Mouse (Mus musculus): ENCODE measurements at regions not wholly inside any gene's neighbourhood (a gene's known extent, or its start where the extent isn't known, plus 50 kb on each side); places are given as distances from the start of the nearest gene placed in this dataset.
A peak's percentile ranks its signal among the peaks of the same experiment; 100 is the strongest.

GRCm38 (mm10) chr14:24606444-24607173, 119.7 kb downstream of the Rps24 start:
- H3K4me1 ChIP-seq: peaks cover 26% of the 10 kb centered on the region
- no peaks in the 10 kb centered on the region for H3K27me3 ChIP-seq
- H3K9me3 ChIP-seq: 0 out of 2 replicates have a peak, but pooled peaks cover 5% of the 10 kb centered on the region
- peak; percentile 78 for ATAC-seq (ENCODE audit: low FRiP score, low read depth)
- H3K4me2 ChIP-seq (replicated peaks): peak overlapping the region; percentile 13; the same call in 1 of the 2 replicates
- H3K4me3 ChIP-seq: no peak overlapping the region
- H3K27ac ChIP-seq (replicated peaks): peak overlapping the region; percentile 72
- no peak overlapping the region for H3K9ac ChIP-seq (replicated peaks)
- no peaks in the 10 kb centered on the region for H3K36me3 ChIP-seq
- WGBS: 13% methylated on average over 14 of the region's 14 CpGs

GRCm38 (mm10) chr14:24608356-24608755, 121.4 kb downstream of the Rps24 start:
- H3K4me2 ChIP-seq (replicated peaks): no peak overlapping the region
- H3K4me1 ChIP-seq: peaks cover 22% of the 10 kb centered on the region
- no peaks in the 10 kb centered on the region for H3K36me3 ChIP-seq
- no peak overlapping the region for H3K9ac ChIP-seq (replicated peaks)
- 0 out of 2 replicates have a peak, but pooled peaks cover 5% of the 10 kb centered on the region for H3K9me3 ChIP-seq
- no peak overlapping the region for H3K4me3 ChIP-seq
- no peak overlapping the region for H3K27ac ChIP-seq (replicated peaks)
- no peak for ATAC-seq (ENCODE audit: low FRiP score, low read depth)
- 68% methylated on average over 1 of the region's 1 CpGs for WGBS
- H3K27me3 ChIP-seq: no peaks in the 10 kb centered on the region

DNA sequence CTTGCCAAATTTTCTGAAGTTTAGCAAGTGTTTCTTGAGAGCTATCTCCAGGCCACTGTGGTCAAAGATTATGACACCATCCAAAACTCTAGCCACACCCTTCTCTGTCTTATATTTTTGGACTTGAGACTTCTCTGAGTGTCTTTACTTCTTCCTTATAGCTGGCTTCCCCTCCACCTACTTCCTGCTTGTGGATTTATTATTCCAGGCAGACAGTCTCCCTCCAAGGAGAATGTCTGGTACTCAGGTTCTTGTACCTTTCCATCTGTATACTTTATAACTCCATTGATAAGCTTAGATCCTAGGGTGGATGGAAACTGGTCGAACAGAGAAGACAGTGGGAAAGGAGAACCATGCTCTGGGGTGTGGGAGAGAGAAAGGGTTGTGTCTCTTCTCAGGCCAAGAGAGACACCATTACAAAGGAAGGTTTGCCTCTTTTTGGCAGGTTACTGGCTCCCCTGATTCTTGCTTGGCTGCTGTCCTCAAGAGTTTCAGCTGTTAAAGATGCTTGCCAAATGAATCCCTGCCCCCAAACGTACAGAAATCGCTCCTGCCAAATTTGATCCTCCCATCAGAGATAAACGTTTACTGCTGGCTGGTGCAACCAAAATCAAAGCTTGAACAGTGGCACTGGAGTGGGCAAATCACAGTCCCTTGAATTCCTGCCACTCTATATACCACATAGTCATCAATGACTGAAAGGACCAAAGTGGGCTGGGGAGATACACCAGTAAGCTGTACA, 125.5 kb downstream of the Rps24 start:
- Histone ChIP-seq H3K9me3 (0 out of 2 replicates have a peak, but pooled peaks cover 5% of the 10 kb centered on the region), H3K27me3 (no peaks in the 10 kb centered on the region), H3K4me2 (replicated peaks) (no peak overlapping the region), H3K27ac (replicated peaks) (no peak overlapping the region), H3K4me3 (no peak overlapping the region), H3K4me1 (peaks cover 30% of the 10 kb centered on the region), H3K9ac (replicated peaks) (no peak overlapping the region), H3K36me3 (no peaks in the 10 kb centered on the region)
- no peak for ATAC-seq (ENCODE audit: low FRiP score, low read depth)
- 85% methylated on average over 4 of the region's 4 CpGs for WGBS

- H3K4me3 ChIP-seq: no peak overlapping the region
- H3K27me3 ChIP-seq: no peaks in the 10 kb centered on the region
- peaks cover 55% of the 10 kb centered on the region for H3K4me1 ChIP-seq
- WGBS: 62% methylated on average over 3 of the region's 3 CpGs
- H3K4me2 ChIP-seq (replicated peaks): no peak overlapping the region
- H3K36me3 ChIP-seq: no peaks in the 10 kb centered on the region
- no peaks in the 10 kb centered on the region for H3K9me3 ChIP-seq
- H3K9ac ChIP-seq (replicated peaks): no peak overlapping the region
- peak overlapping the region; percentile 97 for H3K27ac ChIP-seq (replicated peaks)
- ATAC-seq (ENCODE audit: low FRiP score, low read depth): no peak
These were observed 128.9 kb downstream of the Rps24 start for GRCm38 (mm10) chr14:24615776-24616175.

DNA sequence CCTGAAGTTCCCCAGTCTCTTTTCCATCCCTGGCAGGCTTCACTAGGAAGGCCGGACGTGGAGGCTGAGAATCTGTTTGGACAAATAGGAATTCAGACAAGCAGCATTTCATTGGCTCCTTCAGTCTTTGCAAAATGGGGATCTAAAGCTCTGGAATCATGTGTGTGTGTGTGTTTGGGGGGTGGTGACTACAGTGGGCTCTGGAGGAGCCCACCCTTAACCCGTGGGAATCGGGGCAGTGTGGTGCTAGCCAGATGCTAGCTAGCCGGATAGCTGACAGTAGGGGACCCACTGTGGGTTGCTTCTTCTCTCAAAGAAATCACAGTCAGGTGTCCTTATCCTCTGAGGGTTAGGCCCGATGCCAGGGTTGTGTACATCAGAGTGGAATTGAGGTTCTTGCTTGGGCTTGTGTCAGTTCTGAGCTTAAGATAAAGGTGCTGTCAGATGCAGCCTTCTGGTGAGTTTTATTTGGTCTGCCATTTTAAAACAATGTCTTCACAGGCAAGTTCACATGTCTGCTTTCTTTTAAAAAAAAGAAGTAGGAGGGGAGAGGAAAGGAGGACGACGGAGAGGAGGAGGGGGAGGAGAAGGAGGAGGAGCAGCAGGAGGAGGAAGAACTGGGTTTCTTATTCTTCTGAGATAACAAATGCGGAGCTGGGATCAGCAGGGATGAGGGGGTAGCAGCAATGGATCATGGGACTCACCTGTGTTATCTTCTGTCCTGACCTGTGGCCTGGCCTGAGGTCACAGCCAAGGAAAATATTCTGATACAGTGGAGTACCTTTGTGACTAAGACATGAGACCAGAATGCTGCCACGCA, 129.6 kb downstream of the Rps24 start:
- Histone ChIP-seq H3K4me2 (replicated peaks) (peak overlapping the region; percentile 38), H3K9ac (replicated peaks) (peak overlapping the region; percentile 29; the same call in 1 of the 2 replicates), H3K9me3 (no peaks in the 10 kb centered on the region), H3K27me3 (no peaks in the 10 kb centered on the region), H3K27ac (replicated peaks) (peak overlapping the region; percentile 97), H3K4me1 (peaks cover 55% of the 10 kb centered on the region), H3K4me3 (0 out of 2 replicates have a peak overlapping the region, but pooled peaks have one; percentile 4), H3K36me3 (no peaks in the 10 kb centered on the region)
- no peak for ATAC-seq (ENCODE audit: low FRiP score, low read depth)
- WGBS: 18% methylated on average over 10 of the region's 10 CpGs

- no peaks in the 10 kb centered on the region for H3K36me3 ChIP-seq
- no peaks in the 10 kb centered on the region for H3K27me3 ChIP-seq
- 8% methylated on average over 3 of the region's 3 CpGs for WGBS
- H3K27ac ChIP-seq (replicated peaks): peak overlapping the region; percentile 97
- H3K4me3 ChIP-seq: 0 out of 2 replicates have a peak overlapping the region, but pooled peaks have one; percentile 4
- no peak for ATAC-seq (ENCODE audit: low FRiP score, low read depth)
- peaks cover 55% of the 10 kb centered on the region for H3K4me1 ChIP-seq
- H3K4me2 ChIP-seq (replicated peaks): peak overlapping the region; percentile 38
- H3K9me3 ChIP-seq: no peaks in the 10 kb centered on the region
- H3K9ac ChIP-seq (replicated peaks): peak overlapping the region; percentile 11; the same call in 1 of the 2 replicates
These were observed 130.1 kb downstream of the Rps24 start for GRCm38 (mm10) chr14:24617126-24617375.

- Histone ChIP-seq H3K4me2 (replicated peaks) (peak overlapping the region; percentile 38), H3K27ac (replicated peaks) (peak overlapping the region; percentile 97), H3K36me3 (no peaks in the 10 kb centered on the region), H3K9ac (replicated peaks) (peak overlapping the region; percentile 11), H3K9me3 (no peaks in the 10 kb centered on the region), H3K27me3 (no peaks in the 10 kb centered on the region), H3K4me1 (peaks cover 55% of the 10 kb centered on the region), H3K4me3 (no peak overlapping the region)
- peak; percentile 88 for ATAC-seq (ENCODE audit: low FRiP score, low read depth)
- WGBS: 7% methylated on average over 10 of the region's 10 CpGs
These were observed 130.5 kb downstream of the Rps24 start for GRCm38 (mm10) chr14:24617393-24617861.

- peak overlapping the region; percentile 38 for H3K4me2 ChIP-seq (replicated peaks)
- no peaks in the 10 kb centered on the region for H3K36me3 ChIP-seq
- H3K4me1 ChIP-seq: peaks cover 57% of the 10 kb centered on the region
- H3K27me3 ChIP-seq: no peaks in the 10 kb centered on the region
- H3K27ac ChIP-seq (replicated peaks): peak overlapping the region; percentile 97
- H3K4me3 ChIP-seq: no peak overlapping the region
- ATAC-seq (ENCODE audit: low FRiP score, low read depth): peak; percentile 74
- WGBS: 7% methylated on average over 16 of the region's 16 CpGs
- H3K9me3 ChIP-seq: no peaks in the 10 kb centered on the region
- H3K9ac ChIP-seq (replicated peaks): peak overlapping the region; percentile 37; the same call in 1 of the 2 replicates
These were observed 131.5 kb downstream of the Rps24 start for GRCm38 (mm10) chr14:24618226-24619038.

DNA sequence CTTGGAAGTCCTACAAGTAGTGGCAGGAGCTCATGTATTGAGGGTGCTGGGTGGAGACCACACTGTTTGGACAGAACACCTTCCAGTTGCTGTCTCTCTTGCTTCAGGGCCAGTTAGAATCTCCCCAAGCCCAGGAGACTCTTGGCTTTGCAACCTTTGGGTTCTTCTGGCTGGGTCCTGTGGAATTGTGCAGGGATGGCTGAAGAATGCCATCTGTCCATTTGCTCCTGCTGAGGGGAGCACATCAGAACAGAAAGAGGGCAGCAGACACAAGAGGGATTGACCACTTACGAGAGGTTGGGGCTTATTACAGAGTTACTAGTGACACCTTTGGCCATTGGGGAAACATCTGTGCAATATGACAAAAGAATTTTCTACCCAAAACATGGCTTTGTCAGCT, 145.1 kb downstream of the Rps24 start:
- Histone ChIP-seq H3K36me3 (no peaks in the 10 kb centered on the region), H3K27ac (replicated peaks) (no peak overlapping the region), H3K9ac (replicated peaks) (no peak overlapping the region), H3K9me3 (peaks cover 1% of the 10 kb centered on the region), H3K4me3 (no peak overlapping the region), H3K4me1 (no peaks in the 10 kb centered on the region), H3K27me3 (no peaks in the 10 kb centered on the region; the same call in 1 of the 2 replicates), H3K4me2 (replicated peaks) (no peak overlapping the region)
- 85% methylated on average over 1 of the region's 1 CpGs for WGBS
- no peak for ATAC-seq (ENCODE audit: low FRiP score, low read depth)

DNA sequence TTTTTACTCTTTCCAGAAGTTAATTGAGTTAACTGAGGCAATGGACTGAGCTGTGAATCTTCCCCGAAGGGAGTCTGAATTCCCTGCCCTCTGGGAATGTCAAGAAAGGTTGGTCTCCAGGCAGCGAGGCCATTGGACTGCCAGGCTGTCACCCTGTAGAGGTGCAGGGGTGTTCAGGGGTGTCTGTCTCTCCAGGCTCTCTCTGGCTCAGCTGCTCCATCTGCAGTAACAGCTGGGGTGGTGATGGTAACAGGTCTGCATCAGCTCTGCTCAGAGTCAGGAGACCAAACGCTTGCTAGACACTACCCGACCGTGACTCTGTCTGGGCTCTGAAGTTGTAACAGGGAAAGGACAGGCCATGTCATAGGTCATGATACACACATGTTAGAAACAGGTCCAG, 154.9 kb downstream of the Rps24 start:
- no peak for ATAC-seq (ENCODE audit: low FRiP score, low read depth)
- peaks cover 31% of the 10 kb centered on the region for H3K4me1 ChIP-seq
- no peak overlapping the region for H3K9ac ChIP-seq (replicated peaks)
- H3K4me2 ChIP-seq (replicated peaks): no peak overlapping the region
- H3K9me3 ChIP-seq: no peaks in the 10 kb centered on the region
- H3K27me3 ChIP-seq: no peaks in the 10 kb centered on the region
- no peak overlapping the region for H3K27ac ChIP-seq (replicated peaks)
- H3K36me3 ChIP-seq: no peaks in the 10 kb centered on the region
- 69% methylated on average over 5 of the region's 5 CpGs for WGBS
- H3K4me3 ChIP-seq: no peak overlapping the region

DNA sequence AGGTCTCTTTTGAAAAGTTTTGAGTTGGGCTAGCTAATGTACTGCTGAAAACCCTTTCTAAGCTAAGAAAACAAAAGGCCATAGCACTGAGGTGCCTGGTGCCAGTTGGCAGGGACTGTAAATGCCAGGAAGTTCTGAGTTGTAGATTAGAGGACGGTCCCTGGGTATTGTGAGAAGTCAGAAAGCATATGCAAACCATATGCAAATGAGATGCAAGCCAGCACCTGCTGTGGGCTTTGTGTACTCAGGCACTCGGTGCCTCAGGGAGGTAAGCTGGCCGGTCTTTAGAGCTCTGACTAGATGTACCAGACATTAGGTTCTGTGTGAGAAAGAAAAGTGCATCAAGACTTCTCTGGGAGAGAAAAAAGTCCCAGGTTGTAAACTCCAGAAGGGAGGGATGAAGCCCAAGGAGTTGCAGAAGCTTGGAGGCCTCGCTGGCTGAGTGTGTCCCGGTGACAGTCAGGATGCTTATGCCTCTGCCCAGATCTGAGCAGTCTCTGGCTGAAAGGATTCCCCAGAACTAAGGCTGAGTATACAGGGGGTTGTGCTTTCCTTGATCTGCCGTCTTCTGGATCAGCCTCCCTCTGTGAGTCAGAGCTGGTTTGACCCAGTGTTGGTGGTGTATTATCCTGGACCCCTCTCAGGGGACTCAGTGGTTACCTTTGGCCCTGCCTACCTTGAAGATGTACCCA, 157.3 kb downstream of the Rps24 start:
- WGBS: 9% methylated on average over 6 of the region's 6 CpGs
- ATAC-seq (ENCODE audit: low FRiP score, low read depth): peak; percentile 87

More for the DNA sequence above, 157.3 kb downstream of the Rps24 start:
- Histone ChIP-seq H3K9me3 (no peaks in the 10 kb centered on the region), H3K4me1 (peaks cover 31% of the 10 kb centered on the region), H3K27ac (replicated peaks) (peak overlapping the region; percentile 87), H3K36me3 (no peaks in the 10 kb centered on the region), H3K9ac (replicated peaks) (no peak overlapping the region), H3K27me3 (no peaks in the 10 kb centered on the region), H3K4me3 (no peak overlapping the region), H3K4me2 (replicated peaks) (peak overlapping the region; percentile 4; the same call in 1 of the 2 replicates)
